Mouse (Mus musculus) MEL (cell line): ENCODE data around the gene Daxx.
"Not testable (repeated sequence)": the region's sequence is repeated elsewhere in the genome, so short reads cannot be mapped to it uniquely, and the experiment has no call there.

ENCODE experiments used
- CHD2 ChIP-seq: IDR thresholded peaks from 2 replicates; pipeline ENCODE4 v1.6.1; 2011; ENCODE audit warnings: low read length, improper control_type of control experiment
- CTCF ChIP-seq, 3 experiments: IDR thresholded peaks in 2 of 3; conservative IDR thresholded peaks in 1 of 3; 2 replicates each; pipeline ENCODE4 v1.5.1; 2011 to 2012; ENCODE audit warnings: low read length in 3 of 3, low read depth in 2 of 3, mild to moderate bottlenecking in 2 of 3, improper control_type of control experiment in 1 of 3, inconsistent platforms in 1 of 3, mixed read lengths in 1 of 3, moderate library complexity in 1 of 3; ENCODE audit not compliant: control insufficient read depth in 1 of 3, insufficient read depth in 1 of 3, poor library complexity in 1 of 3, severe bottlenecking in 1 of 3
- EP300 ChIP-seq, 2 experiments: IDR thresholded peaks; 2 replicates each; pipeline ENCODE4 v1.6.1; 2011; ENCODE audit warnings: improper control_type of control experiment in 2 of 2, low read length in 2 of 2, low read depth in 1 of 2, mild to moderate bottlenecking in 1 of 2
- HCFC1 ChIP-seq: IDR thresholded peaks from 2 replicates; pipeline ENCODE4 v1.6.1; 2012; ENCODE audit warnings: low read depth, mild to moderate bottlenecking, inconsistent platforms, low read length, improper control_type of control experiment, moderate library complexity
- USF1 ChIP-seq: IDR thresholded peaks from 2 replicates; pipeline ENCODE4 v1.6.1; 2014; ENCODE audit warnings: low read depth, mild to moderate bottlenecking, inconsistent platforms, low read length, improper control_type of control experiment, moderate library complexity
- ZMIZ1 ChIP-seq: IDR thresholded peaks from 2 replicates; pipeline ENCODE4 v1.6.1; 2012; ENCODE audit warnings: low read depth, mild to moderate bottlenecking, inconsistent platforms, low read length, improper control_type of control experiment, moderate library complexity

DNA sequence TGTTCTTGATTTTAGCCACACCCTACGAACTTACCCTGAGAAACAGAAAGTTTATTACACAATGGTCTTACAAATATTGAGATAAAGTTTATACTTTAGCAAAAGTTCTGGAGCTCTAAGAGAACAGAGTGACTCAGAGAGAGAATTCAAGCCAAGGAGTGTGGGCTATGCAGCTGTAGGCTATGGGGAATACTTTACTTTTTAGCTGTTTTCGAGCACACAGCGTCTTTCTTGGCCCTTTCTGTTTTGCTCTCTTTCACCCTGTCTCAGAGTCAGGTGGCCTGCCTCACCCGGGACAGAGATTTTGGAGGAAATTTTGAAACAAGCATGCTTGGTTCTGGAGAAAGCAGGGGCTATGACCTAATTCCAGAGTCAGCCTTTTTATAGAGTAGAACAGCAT, 11.0 kb upstream of the Daxx start:
- TF ChIP-seq EP300 (IDR thresholded peaks at IDR 0.05; ENCODE audit: low read depth in 1 of 2, low read length in 2 of 2); CHD2; USF1; CTCF (IDR thresholded peaks at IDR 0.05 in 2 of 3, conservative IDR thresholded peaks at IDR 0.05 in 1 of 3; ENCODE audit: control insufficient read depth in 1 of 3, insufficient read depth in 1 of 3, low read depth in 2 of 3, low read length in 3 of 3, poor library complexity in 1 of 3, severe bottlenecking in 1 of 3); ZMIZ1; HCFC1: not testable (repeated sequence)
